Mouse (Mus musculus): ENCODE measurements around the gene Sipa1l2. TPM values are rescaled to one million over a fixed set of nuclear protein-coding genes. Genes with fewer than 3 reads are reported as not detected.
"Not testable (repeated sequence)": the region's sequence is repeated elsewhere in the genome, so short reads cannot be mapped to it uniquely, and the experiment has no call there.

Gene Sipa1l2
- polyA plus RNA-seq, 1 experiment from 2014 or later: 20.2 TPM

DNA sequence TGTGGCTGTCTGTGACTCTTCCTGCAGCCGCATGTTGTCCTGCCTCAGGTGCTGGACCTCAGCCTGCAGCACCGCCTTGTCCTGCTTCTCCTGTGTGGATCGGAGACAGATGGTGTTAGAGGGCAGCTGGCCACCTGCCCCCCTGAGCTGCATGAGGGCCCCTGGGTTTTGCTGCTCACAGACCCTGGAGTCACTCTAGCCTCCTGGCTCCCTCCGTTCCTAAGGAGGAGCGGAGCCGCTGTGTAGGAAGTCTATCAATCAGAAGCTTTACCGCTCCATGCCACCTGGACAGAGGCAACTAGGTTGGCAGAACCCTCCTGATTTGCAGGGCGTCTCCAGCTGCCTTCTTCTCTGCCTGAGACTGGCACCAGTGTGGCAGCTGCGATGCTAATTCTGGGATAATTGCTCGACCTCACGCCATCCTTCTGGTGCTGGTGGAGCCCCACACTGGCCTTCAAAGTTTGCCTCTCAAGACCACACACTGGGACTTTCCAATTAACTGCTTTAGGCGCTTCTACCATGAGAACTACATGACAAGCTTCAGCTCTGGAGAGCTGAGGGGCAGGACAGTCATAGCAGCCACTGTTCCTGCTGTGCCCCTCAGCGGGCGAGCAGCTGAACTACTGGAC, 150.3 kb downstream of the Sipa1l2 start:
- Histone ChIP-seq H3K9ac (replicated peaks) (no peak overlapping the region), H3K4me3 (replicated peaks) (no peak overlapping the region), H3K4me1 (replicated peaks) (peaks cover 28% of the 10 kb centered on the region), H3K9me3 (no peaks in the 10 kb centered on the region), H3K27ac (no peak overlapping the region), H3K4me2 (no peak overlapping the region), H3K27me3 (no peaks in the 10 kb centered on the region), H3K36me3 (peaks cover 38% of the 10 kb centered on the region)
- no peak for ATAC-seq (ENCODE audit: insufficient number of reproducible peaks, insufficient read depth, low FRiP score, low TSS enrichment, low read depth)
- WGBS: 74% methylated on average over 14 of the region's 14 CpGs

DNA sequence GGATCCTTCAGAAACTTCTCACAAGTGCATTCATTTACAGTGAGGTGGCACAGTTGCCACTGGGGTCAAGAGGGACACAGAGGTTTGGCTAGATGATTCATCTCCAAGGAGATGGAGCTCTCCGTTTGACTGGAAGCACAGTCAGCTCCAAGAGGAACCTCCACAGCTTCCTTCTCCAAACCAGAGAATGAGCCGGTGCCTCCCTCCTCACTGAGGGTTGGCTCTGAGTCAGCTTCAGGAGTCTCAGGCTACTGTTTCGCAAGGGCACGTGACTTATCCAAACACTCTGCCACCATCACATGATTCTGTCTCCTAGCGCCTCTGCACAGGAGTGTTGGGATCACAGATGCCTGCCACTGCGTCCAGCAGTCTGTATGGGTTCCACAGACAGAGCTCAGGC, 153.5 kb downstream of the Sipa1l2 start:
- Histone ChIP-seq H3K4me3 (replicated peaks) (no peak overlapping the region), H3K4me2 (no peak overlapping the region), H3K9ac (replicated peaks) (no peak overlapping the region), H3K4me1 (replicated peaks) (peaks cover 29% of the 10 kb centered on the region), H3K36me3 (peaks cover 27% of the 10 kb centered on the region), H3K27me3 (no peaks in the 10 kb centered on the region), H3K9me3 (no peaks in the 10 kb centered on the region), H3K27ac (no peak overlapping the region)
- WGBS: 74% methylated on average over 6 of the region's 6 CpGs
- ATAC-seq (ENCODE audit: insufficient number of reproducible peaks, insufficient read depth, low FRiP score, low TSS enrichment, low read depth): no peak

DNA sequence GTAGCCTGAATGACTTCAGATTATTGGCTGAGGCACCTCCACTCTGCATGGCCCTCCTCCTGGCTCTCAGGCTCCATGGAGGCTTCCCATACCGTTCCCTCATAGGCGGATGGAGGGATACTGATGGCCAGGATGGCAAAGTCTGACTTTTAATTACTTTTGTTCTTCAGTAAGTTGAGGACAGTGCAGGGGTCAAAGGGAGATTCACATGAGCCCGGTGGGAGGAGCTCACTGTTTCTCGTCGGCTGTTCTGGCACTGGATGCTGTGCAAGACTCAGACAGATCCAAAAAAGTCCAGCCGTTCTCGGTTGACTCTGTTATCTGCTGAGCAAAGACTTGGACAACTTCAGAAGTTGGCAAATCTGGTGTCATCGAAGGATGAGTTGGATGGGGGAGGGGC, 155.0 kb downstream of the Sipa1l2 start:
- H3K4me1 ChIP-seq (replicated peaks): peaks cover 27% of the 10 kb centered on the region
- H3K27me3 ChIP-seq: no peaks in the 10 kb centered on the region
- ATAC-seq (ENCODE audit: insufficient number of reproducible peaks, insufficient read depth, low FRiP score, low TSS enrichment, low read depth): no peak
- H3K36me3 ChIP-seq: peaks cover 16% of the 10 kb centered on the region
- no peak overlapping the region for H3K4me3 ChIP-seq (replicated peaks)
- 90% methylated on average over 8 of the region's 8 CpGs for WGBS
- H3K9ac ChIP-seq (replicated peaks): no peak overlapping the region
- H3K4me2 ChIP-seq: no peak overlapping the region
- H3K9me3 ChIP-seq: no peaks in the 10 kb centered on the region
- no peak overlapping the region for H3K27ac ChIP-seq

DNA sequence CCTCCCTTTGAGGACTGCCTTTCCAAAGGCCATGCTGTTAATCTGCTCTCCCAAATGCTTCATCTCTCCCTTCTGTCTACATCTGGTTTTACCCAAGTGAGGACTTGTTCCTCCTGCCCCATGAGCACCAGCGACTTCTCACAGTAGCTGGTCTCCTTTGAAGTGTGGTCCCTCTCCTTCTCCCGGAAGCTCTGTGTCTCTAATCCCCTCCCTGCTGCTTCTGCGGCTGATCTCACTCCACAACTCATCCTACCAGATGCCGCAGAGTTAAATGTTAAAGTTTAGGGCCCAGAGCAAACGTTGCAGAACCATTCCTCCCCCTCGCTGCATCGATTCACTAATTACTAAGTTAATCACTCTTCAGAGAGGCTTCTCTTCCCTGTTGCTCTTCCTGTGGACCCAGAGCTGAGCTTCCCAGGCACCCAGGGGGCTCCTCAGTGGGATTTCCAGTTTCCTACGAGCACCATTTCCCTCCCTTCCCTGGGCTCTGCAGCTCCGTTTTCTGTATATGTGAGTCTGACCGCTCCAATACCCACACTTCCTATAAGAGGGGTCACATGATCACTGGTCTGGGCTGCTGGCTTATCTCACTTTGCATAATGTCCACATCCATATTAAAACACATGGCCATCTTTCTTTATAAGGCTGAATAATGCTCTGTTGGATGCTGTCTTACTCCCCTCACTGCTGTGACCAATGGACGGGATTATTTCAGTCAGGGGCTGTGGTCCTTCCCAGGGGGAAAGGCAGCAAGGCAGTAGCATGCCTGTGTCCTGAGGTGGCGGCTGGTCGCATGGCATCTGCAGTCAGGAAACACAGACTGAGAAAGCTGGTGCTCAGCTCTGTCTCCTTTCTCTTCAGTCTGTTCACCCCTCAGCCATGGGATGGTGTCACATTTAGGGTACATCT, 156.4 kb downstream of the Sipa1l2 start:
- no peak for ATAC-seq (ENCODE audit: insufficient number of reproducible peaks, insufficient read depth, low FRiP score, low TSS enrichment, low read depth)
- peaks cover 27% of the 10 kb centered on the region for H3K4me1 ChIP-seq (replicated peaks)
- peaks cover 6% of the 10 kb centered on the region; the same call in 1 of the 2 replicates for H3K36me3 ChIP-seq
- H3K27ac ChIP-seq: peak overlapping the region; percentile 29; the same call in 1 of the 2 replicates
- H3K9me3 ChIP-seq: no peaks in the 10 kb centered on the region
- H3K27me3 ChIP-seq: no peaks in the 10 kb centered on the region
- no peak overlapping the region; the same call in 1 of the 2 replicates for H3K4me2 ChIP-seq
- H3K9ac ChIP-seq (replicated peaks): no peak overlapping the region
- WGBS: 18% methylated on average over 13 of the region's 13 CpGs
- no peak overlapping the region for H3K4me3 ChIP-seq (replicated peaks)

DNA sequence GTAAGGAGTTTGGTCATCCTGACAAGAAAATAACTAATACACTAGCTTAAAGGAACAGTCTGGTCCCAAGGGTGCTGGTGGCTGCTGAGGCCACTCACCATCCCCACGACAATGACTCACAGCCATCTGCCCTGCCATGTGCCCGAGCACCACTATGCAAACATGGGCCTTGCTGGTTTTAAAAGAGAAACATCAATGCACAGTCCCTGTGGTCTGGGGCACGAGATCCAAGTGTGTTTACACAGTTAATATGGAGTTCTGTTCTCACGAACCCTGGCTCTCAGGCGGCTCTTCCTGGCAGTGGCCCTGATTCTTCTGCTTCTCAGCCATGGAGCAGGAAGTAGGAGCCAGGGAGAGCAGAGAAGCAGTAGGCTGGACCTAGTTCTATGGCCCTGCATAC, 159.0 kb downstream of the Sipa1l2 start:
- ATAC-seq (ENCODE audit: insufficient number of reproducible peaks, insufficient read depth, low FRiP score, low TSS enrichment, low read depth): no peak
- WGBS: 79% methylated on average over 5 of the region's 5 CpGs
- no peak overlapping the region for H3K9ac ChIP-seq (replicated peaks)
- no peak overlapping the region for H3K27ac ChIP-seq
- no peaks in the 10 kb centered on the region for H3K36me3 ChIP-seq
- H3K4me2 ChIP-seq: no peak overlapping the region
- no peaks in the 10 kb centered on the region for H3K27me3 ChIP-seq
- H3K9me3 ChIP-seq: no peaks in the 10 kb centered on the region
- H3K4me3 ChIP-seq (replicated peaks): no peak overlapping the region
- H3K4me1 ChIP-seq (replicated peaks): peaks cover 25% of the 10 kb centered on the region

DNA sequence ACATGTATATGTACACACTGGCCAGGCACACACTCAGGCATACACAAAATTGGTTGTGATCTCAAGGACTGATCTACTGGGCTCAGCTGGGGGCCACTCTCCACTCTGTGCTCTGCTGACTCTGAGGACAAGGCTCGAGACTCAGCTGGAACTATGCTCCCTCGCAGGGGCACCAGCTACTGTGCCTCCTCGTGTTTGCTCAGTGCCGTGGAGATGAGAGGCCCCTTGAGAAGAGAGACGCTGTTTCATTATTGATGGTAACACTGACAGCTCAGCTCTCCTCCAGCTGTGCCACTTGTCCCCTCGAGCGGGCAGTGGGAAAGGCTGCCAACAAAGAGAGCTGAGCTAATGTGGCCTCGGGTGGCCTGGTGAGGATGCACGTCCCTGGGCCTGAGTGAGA, 161.9 kb downstream of the Sipa1l2 start:
- no peak overlapping the region for H3K27ac ChIP-seq
- peaks cover 5% of the 10 kb centered on the region; the same call in 1 of the 2 replicates for H3K9me3 ChIP-seq
- WGBS: 54% methylated on average over 9 of the region's 9 CpGs
- H3K4me2 ChIP-seq: no peak overlapping the region
- ATAC-seq (ENCODE audit: insufficient number of reproducible peaks, insufficient read depth, low FRiP score, low TSS enrichment, low read depth): no peak
- H3K4me1 ChIP-seq (replicated peaks): peaks cover 15% of the 10 kb centered on the region
- no peaks in the 10 kb centered on the region for H3K27me3 ChIP-seq
- no peak overlapping the region for H3K4me3 ChIP-seq (replicated peaks)
- H3K36me3 ChIP-seq: no peaks in the 10 kb centered on the region
- H3K9ac ChIP-seq (replicated peaks): no peak overlapping the region

DNA sequence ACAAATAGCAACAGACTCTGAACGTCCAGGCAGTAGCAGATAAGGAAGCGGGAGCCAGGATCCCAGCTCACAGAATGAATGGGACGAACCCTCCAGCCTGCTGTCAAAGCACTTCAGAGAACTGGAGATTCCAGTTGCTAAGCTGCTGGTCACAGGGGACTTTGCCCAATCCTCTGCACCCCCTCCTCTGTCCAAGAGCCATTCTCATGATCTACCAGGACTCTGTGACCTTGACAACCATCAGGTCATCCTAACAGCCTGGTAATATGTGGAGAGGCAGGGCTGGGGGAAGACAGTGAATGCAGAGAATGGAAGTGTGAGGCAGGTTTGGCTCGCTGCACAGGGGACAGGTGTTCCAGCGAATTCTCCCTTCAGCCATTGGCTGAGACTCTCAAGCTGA, 163.2 kb downstream of the Sipa1l2 start:
- Histone ChIP-seq H3K4me1 (replicated peaks) (peaks cover 14% of the 10 kb centered on the region), H3K36me3 (no peaks in the 10 kb centered on the region), H3K9me3 (peaks cover 5% of the 10 kb centered on the region; the same call in 1 of the 2 replicates), H3K27me3 (no peaks in the 10 kb centered on the region), H3K4me2 (no peak overlapping the region), H3K9ac (replicated peaks) (no peak overlapping the region), H3K27ac (no peak overlapping the region), H3K4me3 (replicated peaks) (no peak overlapping the region)
- no peak for ATAC-seq (ENCODE audit: insufficient number of reproducible peaks, insufficient read depth, low FRiP score, low TSS enrichment, low read depth)
- 81% methylated on average over 5 of the region's 5 CpGs for WGBS

DNA sequence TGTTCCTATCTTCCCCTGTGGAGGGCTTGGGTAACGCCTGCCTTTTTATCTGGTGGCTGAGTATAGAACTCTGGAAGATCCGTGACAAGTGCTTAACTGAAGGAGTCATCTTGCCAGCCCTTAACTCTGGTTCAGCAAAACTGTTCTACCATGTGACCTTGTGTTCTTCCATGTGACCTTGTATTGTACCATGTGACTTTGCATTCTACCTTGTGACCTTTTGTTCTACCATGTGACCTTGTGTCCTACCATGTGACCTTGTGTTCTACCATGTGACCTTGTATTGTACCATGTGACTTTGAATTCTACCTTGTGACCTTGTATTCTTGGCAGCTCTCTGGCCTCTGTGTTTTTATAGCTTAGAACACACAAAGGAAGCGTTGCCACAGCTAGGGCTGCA, 168.3 kb downstream of the Sipa1l2 start:
- WGBS: 76% methylated on average over 3 of the region's 3 CpGs

DNA sequence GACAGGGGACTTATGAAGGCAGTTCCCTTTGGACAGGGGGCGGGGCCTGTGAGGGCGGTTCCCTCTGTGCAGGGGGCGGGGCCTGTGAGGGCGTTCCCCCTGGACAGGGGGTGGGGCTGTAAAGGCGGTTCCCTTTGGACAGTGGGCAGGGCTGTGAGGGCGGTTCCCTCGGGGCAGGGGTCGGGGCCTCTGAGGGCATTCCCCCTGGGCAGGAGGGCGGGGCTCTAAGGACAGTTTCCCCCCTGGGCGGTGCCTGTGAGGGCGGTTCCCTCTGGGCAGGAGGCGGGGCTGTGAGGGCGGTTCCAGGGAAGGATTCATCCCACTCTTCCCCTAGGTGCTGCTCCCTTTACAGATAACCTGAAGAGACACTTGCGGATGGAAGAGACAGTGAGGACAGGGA, 171.6 kb downstream of the Sipa1l2 start:
- 40% methylated on average over 13 of the region's 14 CpGs for WGBS
- no peaks in the 10 kb centered on the region for H3K27me3 ChIP-seq
- peaks cover 13% of the 10 kb centered on the region for H3K4me1 ChIP-seq (replicated peaks)
- H3K9me3 ChIP-seq: no peaks in the 10 kb centered on the region
- H3K4me2 ChIP-seq: no peak overlapping the region
- H3K9ac ChIP-seq (replicated peaks): no peak overlapping the region
- H3K27ac ChIP-seq: no peak overlapping the region
- no peaks in the 10 kb centered on the region for H3K36me3 ChIP-seq
- ATAC-seq (ENCODE audit: insufficient number of reproducible peaks, insufficient read depth, low FRiP score, low TSS enrichment, low read depth): peak; percentile 7; the same call in 1 of the 2 replicates
- no peak overlapping the region for H3K4me3 ChIP-seq (replicated peaks)

More for the DNA sequence above, 168.3 kb downstream of the Sipa1l2 start:
- no peaks in the 10 kb centered on the region for H3K27me3 ChIP-seq
- no peak overlapping the region for H3K4me3 ChIP-seq (replicated peaks)
- H3K36me3 ChIP-seq: no peaks in the 10 kb centered on the region
- no peak overlapping the region for H3K4me2 ChIP-seq
- H3K4me1 ChIP-seq (replicated peaks): peaks cover 13% of the 10 kb centered on the region
- no peak overlapping the region for H3K27ac ChIP-seq
- no peak overlapping the region for H3K9ac ChIP-seq (replicated peaks)
- no peak for ATAC-seq (ENCODE audit: insufficient number of reproducible peaks, insufficient read depth, low FRiP score, low TSS enrichment, low read depth)
- H3K9me3 ChIP-seq: peaks cover 5% of the 10 kb centered on the region; the same call in 1 of the 2 replicates

DNA sequence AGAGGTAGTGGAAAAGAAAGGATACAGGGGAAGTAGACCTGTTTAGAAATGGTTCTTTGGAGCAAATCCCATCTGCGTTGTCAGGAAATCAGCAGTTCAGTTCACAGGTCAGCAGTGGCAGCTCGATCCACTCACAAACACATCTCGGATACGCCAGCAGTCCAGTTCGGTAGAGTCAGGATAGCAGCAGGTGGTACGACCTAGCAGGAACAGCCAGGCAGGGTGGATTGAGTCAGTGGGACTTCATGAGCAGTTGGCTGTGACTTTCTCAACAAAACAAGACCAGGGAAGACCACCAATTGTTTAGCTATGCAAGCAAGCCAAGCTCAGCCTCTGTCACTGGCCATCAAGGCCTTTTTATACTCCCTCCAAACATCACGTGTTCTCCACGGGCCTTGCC, 173.9 kb downstream of the Sipa1l2 start:
- H3K4me2 ChIP-seq; ATAC-seq (ENCODE audit: insufficient number of reproducible peaks, insufficient read depth, low FRiP score, low TSS enrichment, low read depth); H3K9ac ChIP-seq (replicated peaks); H3K27me3 ChIP-seq; H3K4me3 ChIP-seq (replicated peaks); H3K36me3 ChIP-seq; H3K9me3 ChIP-seq; H3K27ac ChIP-seq: not testable (repeated sequence)
- H3K4me1 ChIP-seq (replicated peaks): peaks cover 24% of the 10 kb centered on the region
- 85% methylated on average over 8 of the region's 8 CpGs for WGBS

DNA sequence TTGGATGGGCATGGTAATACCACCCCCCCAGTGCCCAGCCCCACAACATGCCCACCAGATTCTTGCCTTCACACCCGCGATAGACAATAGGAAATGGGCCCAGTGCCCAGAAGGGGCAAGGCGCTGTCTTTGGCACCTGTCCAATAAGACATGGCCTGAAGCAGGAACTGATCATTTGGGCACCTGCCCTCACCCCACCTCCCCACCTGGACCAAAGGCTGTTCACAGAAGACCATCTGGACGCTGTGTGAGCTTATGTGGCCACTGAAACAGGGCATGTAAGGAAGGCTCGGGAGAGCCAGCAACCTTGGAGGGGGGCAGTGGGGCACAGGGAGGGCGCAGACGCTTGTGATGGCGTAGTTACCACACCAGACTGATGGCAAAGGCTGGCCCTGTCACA, 174.6 kb downstream of the Sipa1l2 start:
- H3K27ac ChIP-seq: no peak overlapping the region
- ATAC-seq (ENCODE audit: insufficient number of reproducible peaks, insufficient read depth, low FRiP score, low TSS enrichment, low read depth): no peak
- H3K36me3 ChIP-seq: no peaks in the 10 kb centered on the region
- no peak overlapping the region for H3K4me3 ChIP-seq (replicated peaks)
- no peak overlapping the region for H3K4me2 ChIP-seq
- WGBS: 80% methylated on average over 8 of the region's 8 CpGs
- H3K4me1 ChIP-seq (replicated peaks): peaks cover 31% of the 10 kb centered on the region
- H3K9ac ChIP-seq (replicated peaks): no peak overlapping the region
- no peaks in the 10 kb centered on the region for H3K27me3 ChIP-seq
- no peaks in the 10 kb centered on the region for H3K9me3 ChIP-seq
